Mouse (Mus musculus): ENCODE measurements at regions not wholly inside any gene's neighbourhood (a gene's known extent, or its start where the extent isn't known, plus 50 kb on each side); places are given as distances from the start of the nearest gene placed in this dataset.

DNA sequence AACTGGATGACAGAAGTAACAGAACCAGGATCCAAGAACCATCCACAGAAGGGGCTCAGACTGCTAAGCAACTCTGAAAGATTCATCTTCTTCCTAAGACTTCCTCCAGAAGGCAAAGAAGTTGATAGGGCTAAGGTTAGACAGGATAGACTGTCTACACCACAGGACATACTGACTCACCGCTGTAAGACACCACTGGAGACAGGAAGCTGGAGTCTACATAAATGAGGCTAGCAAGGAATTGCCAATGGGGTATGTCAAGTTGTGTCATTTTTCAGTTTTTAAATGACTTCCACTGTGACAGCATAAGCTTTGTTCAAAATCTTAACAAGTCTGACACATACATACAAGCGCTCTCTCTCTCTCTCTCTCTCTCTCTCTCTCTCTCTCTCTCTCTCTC lies 645.4 kb upstream of the Gm10131 start:
- no peak for DNase-seq (ENCODE audit: extremely low spot score, low spot score)

DNA sequence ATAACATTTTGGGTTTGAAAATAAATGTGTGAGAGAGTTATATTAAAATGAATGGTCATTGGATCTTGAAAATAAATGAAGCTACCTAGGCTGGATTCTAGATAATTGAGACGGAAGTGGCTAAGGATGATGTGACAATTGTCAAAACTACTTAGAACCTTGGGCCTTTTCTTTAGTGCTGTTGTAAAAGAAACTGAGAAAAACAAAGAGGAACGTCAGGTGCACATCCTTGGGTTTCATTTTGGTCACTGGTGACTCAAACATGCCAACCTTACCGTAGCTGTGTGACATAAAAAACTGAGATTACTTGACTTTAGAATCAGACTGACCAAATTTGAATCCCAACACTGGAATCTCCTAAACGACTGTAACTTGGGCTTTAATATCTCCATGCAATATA lies 644.6 kb upstream of the Gm10131 start:
- no peak for DNase-seq (ENCODE audit: extremely low spot score, low spot score)

DNA sequence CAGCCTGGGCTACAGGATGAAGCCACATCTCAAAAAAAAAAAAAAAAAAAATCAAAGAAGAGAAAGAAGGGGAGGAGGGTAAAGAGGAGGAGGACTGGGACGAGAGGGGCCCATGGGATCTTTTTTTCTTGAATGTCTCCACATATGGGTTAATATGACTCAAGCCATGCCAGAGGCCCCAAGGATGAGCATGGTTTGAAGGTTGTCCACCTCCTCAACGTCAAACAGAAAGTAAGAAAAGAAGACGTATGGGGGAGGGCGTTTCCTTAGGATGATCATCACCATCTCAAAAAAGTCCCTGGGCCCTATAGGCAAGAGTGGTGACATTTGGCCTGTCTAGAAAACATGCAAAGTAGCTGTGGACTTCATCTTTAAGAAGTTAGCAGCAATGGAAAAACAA lies 643.9 kb upstream of the Gm10131 start:
- no peak for DNase-seq (ENCODE audit: extremely low spot score, low spot score)

DNA sequence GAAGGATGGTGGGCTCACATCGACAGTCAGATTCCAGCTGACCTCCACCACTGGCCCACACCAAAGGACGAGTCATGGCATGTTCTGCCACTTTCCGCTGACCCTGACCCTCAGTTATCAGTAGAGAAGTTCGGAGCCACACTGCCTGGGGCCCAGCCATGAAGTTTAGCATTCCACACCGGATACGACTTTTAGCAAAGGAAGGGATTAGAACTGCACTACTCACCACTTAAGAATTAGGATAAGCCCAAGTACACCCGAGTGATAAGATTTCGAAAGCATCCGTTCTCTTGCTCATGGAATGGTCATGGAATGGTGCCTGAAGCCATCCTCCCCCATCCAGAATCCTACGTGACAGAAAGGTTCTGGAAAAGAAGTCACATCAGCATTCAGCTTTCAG lies 641.5 kb upstream of the Gm10131 start:
- DNase-seq (ENCODE audit: extremely low spot score, low spot score) = no peak

DNA sequence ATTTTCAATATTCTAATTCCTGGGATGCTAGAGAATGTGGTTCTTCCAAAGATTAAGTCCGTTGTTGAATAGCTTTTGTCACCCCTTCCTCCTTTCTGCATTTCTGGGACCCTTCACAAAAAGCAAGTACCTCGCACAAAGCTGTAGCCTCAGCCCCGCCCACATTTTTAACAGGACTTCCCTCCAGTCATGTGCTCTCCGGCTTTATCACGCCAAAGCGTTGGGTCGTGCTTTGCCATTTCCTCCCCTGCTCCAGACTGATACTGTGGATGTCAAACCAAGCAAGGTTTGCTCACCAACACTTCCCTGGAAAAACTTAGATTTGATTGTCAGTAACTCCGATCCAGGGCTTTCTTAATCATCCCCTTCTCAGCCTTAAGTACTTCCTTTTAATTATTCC lies 637.0 kb upstream of the Gm10131 start:
- no peak for DNase-seq (ENCODE audit: extremely low spot score, low spot score)

DNA sequence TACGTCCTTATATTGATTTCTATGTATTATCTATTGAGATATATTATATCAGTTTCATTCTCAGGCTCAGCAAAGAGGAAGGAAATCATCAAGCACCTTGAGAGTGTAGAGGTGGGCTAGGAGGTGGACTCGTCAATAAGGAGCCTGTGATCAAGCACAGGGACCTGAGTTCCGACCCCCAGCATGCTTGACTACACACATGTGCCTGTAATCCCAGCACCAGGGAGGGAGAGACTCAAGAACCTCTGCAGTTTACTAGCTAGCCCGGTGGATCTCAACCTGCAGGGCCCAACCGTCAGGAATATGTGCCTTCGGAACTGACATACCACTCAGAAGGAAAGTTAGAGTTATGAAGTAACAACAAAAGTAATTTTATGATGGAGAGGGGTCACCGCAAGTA lies 634.2 kb upstream of the Gm10131 start:
- DNase-seq (ENCODE audit: extremely low spot score, low spot score) = no peak

DNA sequence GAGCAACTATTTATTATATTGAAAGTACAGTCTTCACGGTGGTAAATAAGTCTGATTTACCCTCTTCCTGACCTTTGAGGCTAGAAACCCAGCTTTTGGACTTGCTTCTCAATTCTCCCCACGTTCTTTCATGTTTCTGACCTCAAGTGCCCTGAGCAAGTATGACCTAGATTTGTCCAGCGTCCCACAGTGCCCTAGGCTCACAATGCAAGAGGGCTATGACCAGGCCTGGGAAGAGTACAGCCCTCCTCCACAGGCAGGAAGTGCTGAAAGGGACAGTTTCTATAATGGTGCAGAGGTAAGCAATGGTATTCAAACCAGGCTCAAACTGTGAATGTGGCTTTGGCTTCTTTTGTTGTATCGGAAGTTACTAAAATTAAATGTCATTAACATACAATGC lies 633.1 kb upstream of the Gm10131 start:
- DNase-seq (ENCODE audit: extremely low spot score, low spot score) = no peak

DNA sequence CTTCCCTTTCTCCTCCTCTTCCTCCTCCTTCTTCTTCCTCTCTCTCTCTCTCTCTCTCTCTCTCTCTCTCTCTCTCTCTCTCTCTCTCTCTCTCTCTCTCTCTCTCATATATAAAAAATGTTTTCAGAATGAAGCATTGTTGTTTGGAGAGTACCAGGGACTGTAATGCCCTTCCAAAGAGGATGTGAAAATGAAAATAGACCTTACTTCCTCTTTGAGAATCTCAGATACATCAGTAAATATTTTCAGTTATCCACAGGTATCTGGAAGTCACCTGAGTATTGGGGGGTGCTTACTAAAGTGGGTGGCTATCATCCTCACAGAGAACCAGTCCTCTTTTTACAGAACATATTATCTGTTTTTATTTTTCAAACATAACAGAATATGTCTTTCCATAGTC lies 632.6 kb upstream of the Gm10131 start:
- no peak for DNase-seq (ENCODE audit: extremely low spot score, low spot score)

DNA sequence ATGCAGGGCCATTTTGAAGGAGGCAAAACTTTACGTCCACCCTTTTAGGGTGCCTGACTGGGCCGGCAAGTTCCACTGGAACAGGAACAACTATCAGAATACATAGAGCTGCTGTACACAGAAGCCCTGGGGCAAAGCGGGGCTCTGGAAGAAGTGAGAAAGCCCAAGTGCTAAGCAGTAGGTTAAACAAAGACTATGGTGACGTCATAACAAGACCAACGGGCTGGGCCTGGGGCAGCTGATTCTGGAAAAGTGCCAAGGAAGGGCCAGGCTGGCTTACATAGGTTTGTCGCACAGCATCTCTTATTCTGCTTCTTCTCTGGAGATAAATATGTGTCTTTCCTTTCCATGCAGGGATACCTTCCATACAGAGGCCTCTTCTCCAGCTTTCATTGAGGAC lies 631.6 kb upstream of the Gm10131 start:
- no peak for DNase-seq (ENCODE audit: extremely low spot score, low spot score)

DNA sequence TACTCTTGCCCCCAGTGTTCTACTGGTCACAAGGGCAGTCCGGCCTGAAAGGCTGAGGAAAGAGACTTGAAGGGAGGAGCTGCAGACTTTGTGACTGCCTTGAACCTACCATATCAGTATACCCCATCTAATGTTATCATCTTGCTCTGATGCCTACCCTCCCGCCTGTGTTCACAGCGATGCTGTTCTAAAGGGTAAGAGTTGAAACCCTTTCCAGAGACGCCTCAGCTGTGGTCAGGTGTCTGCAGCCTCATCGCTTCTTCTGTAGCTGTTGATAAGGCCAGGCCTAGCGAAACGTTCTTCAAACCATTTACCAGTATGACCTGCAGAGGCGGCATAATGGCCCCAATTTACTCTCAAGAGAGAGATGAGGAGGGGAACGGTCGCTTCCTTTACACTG lies 629.3 kb upstream of the Gm10131 start:
- DNase-seq (ENCODE audit: extremely low spot score, low spot score) = no peak

DNA sequence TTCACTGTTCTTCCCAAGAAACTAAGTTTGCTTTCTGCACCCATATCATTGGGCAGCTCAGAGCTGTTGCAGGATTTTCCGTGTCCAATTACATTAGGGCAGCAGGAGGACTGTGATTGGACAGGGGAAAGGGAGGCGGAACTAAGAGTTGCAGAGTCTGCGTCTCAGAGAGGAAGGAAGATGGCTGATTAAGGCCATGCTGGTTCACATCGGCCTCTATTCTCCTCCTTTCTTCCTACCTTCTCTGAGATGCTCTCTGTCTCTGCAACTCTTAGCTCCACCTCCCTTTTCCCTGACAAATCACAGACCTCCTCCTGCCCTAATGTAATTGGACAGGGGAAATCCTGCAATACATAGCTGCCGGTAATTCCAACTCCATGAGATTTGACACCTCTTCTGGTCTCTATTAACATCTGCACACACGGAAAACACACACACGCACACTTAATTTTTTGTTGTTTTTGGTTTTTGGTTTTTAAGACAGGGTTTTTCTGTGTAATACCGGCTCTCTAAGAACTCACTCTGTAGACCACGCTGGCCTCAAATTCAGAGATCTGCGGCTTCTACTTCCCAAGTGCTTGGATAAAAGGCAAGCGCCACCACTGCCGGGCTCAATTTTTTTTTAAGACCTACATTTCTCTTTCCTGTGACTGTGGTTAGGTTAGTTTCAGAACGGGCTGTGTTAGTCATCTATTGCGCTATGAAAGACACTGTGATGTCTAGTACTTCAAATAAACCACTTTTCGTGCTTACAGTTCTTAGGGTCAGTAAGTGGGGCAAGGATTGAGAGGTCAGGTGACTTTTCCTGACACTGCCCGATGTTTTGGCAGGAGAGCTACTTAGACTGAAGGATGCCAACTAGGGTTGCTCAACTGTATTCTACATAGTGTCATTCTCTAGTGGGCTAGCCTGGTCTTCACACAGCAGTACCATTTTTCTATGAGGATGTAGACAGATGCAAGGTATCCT lies 628.6 kb upstream of the Gm10131 start:
- no peak for DNase-seq (ENCODE audit: extremely low spot score, low spot score)

DNA sequence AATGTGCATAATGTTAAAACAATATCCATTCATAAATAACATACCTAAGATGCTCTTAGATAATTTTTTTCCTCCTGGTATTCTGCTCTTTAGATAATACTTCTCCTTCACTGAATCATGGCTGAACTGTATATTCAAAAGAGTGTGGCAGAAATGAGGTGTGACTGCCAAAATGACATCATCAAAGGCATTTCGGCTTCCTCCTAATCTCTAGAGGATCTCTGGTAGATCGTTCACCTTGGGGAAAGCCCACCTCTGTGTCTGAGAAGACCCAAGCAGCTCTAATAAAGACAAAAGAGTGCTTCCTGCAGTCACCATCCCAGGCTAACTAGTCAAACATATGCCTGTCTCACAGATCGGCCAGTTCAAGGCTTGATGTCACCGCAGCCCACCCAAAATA lies 624.7 kb upstream of the Gm10131 start:
- DNase-seq (ENCODE audit: extremely low spot score, low spot score) = no peak

DNA sequence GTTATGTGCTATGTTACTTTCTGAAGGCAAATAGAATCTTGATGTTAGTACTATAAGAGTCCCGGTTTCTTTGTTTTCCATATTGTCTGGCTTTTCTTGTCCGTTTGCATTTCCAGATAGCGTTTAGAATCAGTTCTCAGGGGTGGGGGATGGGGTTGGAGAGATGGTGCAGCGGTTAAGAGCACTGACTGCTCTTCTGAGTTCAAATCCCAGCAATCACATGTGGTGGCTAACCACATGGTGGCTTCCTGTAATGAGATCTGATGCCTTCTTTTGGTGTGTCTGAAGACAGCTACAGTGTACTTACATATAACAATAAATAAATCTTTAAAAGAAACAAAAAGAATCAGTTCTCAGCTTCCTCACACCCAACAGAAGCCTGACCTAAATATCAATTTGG lies 623.5 kb upstream of the Gm10131 start:
- DNase-seq (ENCODE audit: extremely low spot score, low spot score) = no peak

DNA sequence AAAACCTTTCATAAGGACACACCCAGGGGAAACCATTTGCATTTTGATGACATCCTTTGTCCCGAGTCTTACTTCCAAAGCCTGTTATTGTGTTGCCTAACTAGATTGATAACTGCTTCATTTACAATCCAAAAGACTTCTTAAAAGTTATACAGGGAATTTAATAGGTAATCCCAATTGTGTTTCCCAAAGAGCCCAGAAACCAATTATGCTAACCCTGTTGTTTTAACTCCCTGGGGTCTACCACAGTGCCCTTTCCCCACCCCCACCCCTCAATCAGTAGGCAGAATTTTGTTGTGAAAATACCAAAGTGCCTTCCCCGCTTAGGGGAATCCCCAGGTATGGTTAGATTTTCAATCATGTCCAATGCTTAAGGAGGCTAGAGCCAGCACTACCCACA lies 621.3 kb upstream of the Gm10131 start:
- DNase-seq (ENCODE audit: extremely low spot score, low spot score) = no peak

DNA sequence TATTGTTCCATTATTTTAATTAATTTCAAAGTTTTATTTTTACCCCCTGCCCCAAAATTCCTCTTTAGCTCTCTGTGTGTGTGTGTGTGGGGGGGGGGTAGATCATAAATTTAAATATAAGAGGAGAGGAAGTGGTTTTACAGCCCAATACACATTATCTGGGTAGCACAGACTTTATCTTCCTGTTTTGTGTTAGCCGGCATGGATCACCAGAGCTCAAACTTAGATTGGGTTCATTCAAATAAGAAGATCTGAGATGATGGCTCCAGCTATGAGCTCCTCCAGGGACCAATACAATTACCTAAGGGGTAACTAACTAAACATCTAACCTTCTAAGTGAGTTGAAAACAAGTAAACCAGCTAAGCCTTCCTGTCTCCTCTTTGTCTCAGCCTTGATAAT lies 620.8 kb upstream of the Gm10131 start:
- DNase-seq (ENCODE audit: extremely low spot score, low spot score) = no peak

DNA sequence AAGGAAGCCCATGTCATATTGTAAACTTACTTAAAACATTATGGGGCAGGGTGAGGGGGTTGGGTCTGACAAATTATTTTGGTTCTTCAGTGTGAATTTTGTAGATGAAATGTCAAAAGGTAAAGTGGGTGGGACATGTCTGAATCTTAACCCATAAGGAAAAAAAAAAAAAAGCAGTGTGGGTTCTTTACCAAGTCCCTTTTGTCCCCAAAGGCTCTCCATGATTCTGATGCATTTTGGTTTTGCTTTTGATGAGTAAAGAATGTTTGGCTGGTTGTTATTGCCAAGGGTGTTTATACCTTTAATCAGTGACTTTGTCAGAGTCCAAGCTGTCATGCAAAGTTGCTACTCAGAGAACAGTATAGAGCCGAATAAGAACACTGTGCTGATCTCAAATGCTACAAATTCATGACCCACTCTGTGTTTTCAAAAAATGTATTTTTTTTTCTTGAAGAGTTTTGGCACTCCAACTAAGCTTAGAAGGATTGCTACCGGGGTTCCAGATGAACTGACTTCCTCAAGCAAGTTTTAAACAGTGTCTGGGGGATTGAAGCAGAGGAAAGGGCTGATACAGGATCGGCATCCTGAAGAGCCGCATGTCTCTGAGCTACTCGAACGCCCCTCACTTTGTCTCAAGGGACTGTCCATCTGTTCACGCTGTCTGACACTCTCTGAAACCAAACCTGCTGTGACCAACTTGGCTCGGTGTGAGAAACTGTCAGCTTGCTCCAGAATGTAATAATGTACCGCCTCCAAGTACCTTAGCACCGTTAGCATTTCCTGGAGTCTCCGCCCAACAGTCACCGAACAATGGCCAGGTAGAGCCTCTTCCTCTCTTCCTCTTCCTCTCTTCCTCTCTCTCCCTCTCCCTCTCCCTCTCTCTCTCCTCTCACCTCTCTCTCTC lies 619.8 kb upstream of the Gm10131 start:
- DNase-seq (ENCODE audit: extremely low spot score, low spot score) = peak; percentile 27

DNA sequence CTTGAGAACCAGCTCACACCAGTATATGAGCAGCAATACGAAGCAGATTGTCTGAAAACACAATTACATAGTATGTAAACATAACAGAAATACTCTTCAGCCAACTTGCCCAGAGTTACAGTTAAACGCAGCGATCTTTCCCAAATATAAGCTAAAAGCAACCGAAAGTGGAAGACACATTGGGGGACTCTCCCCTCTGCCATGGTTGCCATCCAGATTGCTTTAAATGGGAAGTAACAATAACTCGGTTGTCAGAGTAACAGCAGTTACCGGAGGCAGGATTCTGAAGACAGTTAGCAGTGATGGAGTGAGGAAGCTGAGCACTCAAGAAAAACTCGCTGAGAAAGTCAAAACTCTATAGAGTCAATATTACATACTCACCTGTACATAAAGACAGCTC lies 618.0 kb upstream of the Gm10131 start:
- no peak for DNase-seq (ENCODE audit: extremely low spot score, low spot score)

DNA sequence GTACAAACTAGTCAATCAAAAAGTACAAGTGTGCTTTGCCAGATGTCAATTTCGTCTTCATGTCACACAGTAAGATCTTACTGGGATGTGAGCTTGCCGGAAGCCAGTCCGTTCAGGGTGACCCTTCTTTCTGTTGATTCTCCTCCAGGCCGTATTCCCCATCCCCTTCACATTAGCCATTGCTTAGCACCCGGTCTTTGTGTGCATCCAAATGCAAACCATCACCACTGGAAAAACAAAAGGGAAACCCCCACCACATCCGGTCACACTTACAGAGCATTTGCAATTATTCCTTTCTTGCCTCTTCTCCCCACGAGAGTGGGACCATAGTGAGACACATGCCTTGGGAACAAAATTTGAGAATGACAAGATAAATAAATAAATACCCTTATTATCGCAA lies 616.2 kb upstream of the Gm10131 start:
- DNase-seq (ENCODE audit: extremely low spot score, low spot score) = no peak

DNA sequence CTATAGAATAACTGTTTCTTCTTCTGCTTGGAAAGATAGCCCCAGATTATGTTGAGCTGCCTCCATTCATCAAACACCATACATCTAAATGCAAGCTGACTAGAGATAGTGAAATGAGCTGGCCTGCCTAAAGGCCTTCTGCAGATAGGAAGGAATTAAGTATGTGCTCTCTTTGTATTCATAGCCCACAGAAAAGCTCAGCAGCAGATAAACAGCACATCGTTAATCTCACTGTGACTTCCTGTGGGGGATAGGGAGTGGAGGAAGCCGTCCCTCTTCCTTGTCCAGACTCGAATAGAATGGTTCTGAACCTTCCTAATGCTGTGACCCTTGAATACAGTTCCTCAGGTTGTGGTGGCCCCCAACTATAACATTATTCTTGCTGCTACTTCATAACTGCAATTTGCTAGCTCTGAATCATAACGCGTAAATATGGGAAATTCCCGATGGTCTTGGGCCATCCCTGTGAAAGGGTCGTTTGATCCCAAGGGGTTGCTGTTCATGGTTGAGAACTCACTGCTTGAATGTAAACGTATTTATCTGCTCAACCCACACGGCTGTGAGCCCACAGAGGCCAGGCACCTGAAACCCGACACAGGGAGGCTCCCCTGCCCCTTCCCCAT lies 614.7 kb upstream of the Gm10131 start:
- DNase-seq (ENCODE audit: extremely low spot score, low spot score) = no peak

DNA sequence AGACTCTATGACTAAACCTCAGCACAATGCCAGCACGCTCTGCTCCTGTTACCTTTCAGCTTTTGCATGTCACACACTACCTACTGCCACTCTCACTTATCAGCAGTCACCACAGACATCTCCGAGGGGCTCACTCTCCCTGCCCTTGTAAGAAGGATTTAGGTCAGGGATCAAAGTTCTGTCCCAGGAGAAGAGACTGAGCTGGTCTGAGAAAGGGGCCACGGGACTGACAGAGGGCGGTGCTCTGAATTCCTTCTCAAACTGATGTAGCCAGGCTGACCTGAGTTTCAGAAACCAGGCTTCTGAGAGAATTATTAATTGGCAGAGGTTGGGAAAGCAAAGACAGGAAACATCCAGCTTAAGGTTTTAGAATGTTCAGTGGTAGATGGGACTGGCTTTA lies 614.0 kb upstream of the Gm10131 start:
- DNase-seq (ENCODE audit: extremely low spot score, low spot score) = no peak

DNA sequence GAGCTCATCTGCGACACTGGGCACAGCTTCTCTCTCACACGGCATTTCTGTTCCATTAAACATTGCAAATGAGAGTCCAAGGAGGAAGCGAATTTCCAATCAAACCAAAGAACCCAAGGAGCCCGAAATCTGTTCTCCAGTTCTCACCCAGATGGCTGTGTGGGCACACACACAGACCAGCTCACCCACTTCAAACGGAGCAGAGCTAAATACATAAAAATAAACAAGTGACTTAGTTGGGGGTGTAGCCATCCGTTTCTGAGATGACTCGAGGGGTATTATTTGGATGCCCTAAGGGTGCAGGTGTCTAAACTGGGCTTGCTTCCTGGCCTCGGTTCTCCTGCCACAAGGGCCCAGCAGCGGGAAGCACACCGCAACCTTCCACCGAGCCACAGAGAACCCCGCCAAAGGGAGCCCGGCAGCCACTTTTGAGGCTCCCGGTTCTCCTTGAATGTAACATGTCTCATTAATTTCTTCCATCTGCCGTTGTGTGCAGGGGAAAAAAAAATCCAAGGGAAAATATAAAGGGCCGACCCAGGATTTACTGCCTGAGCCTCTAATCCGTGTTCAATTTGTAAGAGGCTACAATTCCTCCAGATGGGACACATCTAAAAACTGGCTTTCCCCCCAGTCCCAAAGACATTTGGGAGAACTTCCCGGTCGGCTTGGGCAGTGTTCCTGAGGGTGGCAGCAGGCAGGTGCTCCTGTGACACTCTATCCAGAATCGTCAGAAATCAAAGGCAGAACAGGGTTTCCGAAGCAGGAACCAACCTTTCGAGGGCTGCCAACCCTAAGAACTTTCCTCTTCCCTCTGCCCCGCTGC lies 598.6 kb upstream of the Gm10131 start:
- no peak for DNase-seq (ENCODE audit: extremely low spot score, low spot score)

Measured in neural tube, embryonic 10.5 days (tissue).